Mouse (Mus musculus): Measurements from ENCODE around the gene Pom121l2.

The Pom121l2 gene

GRCm38 (mm10) chr13:21994896-21995295, 13.9 kb downstream of the Pom121l2 start:
- DNase-seq = no peak

GRCm38 (mm10) chr13:21995331-21995914, 14.4 kb downstream of the Pom121l2 start:
- peak; percentile 89 for DNase-seq

GRCm38 (mm10) chr13:21996101-21996839, 15.3 kb downstream of the Pom121l2 start:
- DNase-seq = no peak

GRCm38 (mm10) chr13:21996840-21997185, 15.8 kb downstream of the Pom121l2 start:
- DNase-seq = peak; percentile 86

GRCm38 (mm10) chr13:21997201-21997820, 16.3 kb downstream of the Pom121l2 start:
- peak; percentile 75 for DNase-seq

GRCm38 (mm10) chr13:21997821-21998220, 16.8 kb downstream of the Pom121l2 start:
- DNase-seq = no peak

GRCm38 (mm10) chr13:21998412-21998811, 17.4 kb downstream of the Pom121l2 start:
- no peak for DNase-seq

- no peak for DNase-seq
Measured at GRCm38 (mm10) chr13:21999147-21999546, 18.2 kb downstream of the Pom121l2 start.

GRCm38 (mm10) chr13:22001346-22001745, 20.4 kb downstream of the Pom121l2 start:
- no peak for DNase-seq

GRCm38 (mm10) chr13:22001823-22002222, 20.8 kb downstream of the Pom121l2 start:
- peak; percentile 74 for DNase-seq

- DNase-seq = peak; percentile 92
Measured at GRCm38 (mm10) chr13:22005605-22006333, 24.8 kb downstream of the Pom121l2 start.

- peak; percentile 96 for DNase-seq
Measured at GRCm38 (mm10) chr13:22006334-22007120, 25.5 kb downstream of the Pom121l2 start.

GRCm38 (mm10) chr13:22007121-22007510, 26.1 kb downstream of the Pom121l2 start:
- peak; percentile 75 for DNase-seq

GRCm38 (mm10) chr13:22007872-22008271, 26.9 kb downstream of the Pom121l2 start:
- peak; percentile 63 for DNase-seq

GRCm38 (mm10) chr13:22008707-22009106, 27.7 kb downstream of the Pom121l2 start:
- DNase-seq = peak; percentile 64

- DNase-seq = no peak
Measured at GRCm38 (mm10) chr13:22009642-22010041, 28.6 kb downstream of the Pom121l2 start, which contains the start of gene Prss16. TSS of gene Prss16 (minus strand) at chr13:22009742.

- no peak for DNase-seq
Measured at GRCm38 (mm10) chr13:22013716-22014115, 32.7 kb downstream of the Pom121l2 start.

- DNase-seq = no peak
Measured at GRCm38 (mm10) chr13:22014411-22014845, 33.4 kb downstream of the Pom121l2 start.

GRCm38 (mm10) chr13:22015479-22016450, 34.8 kb downstream of the Pom121l2 start:
- peak; percentile 95 for DNase-seq

- peak; percentile 92 for DNase-seq
Measured at GRCm38 (mm10) chr13:22019934-22020835, 39.2 kb downstream of the Pom121l2 start.

Data from heart, adult 11 months (tissue).